ENCODE assay signal across 34 mouse cellular contexts in the genomic region with DNA sequence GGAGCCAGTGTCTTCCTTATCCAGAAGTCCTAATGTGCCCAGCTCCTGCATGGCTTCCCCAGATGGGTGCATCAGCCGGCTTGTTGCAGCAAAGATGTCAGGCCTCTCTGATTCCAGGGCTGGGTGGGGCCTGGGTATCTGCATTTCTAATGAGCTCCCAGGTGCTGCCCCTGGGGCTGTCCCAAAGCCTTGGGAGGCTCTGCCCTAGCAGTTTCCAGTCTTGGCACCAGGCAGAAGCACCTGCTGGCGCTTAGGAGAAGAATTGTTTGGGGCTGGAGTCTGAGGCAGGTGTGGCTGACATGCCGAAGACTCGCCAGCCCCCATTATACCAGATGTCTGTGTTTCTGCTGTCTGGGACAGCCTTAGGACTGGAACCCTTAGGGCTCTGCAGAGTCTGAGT. TPM values are rescaled to one million over a fixed set of nuclear protein-coding genes. Genes with fewer than 3 reads are reported as not detected.
DNase-seq lines count a peak whose midpoint lies in the region; ATAC-seq and TF ChIP-seq lines count a peak whose summit lies in the region.
"Had no signal": no experiment of that assay in that cellular context is flagged by ENCODE, and none has a peak within 500 bp of the region (broad histone marks: within the 10 kb centered on the region; RNA-seq: fewer than 3 reads in every experiment).

No protein-coding gene starts in this region.

- H3K4me3 ChIP-seq in heart, embryonic 10.5 days = no peak overlapping the region
- H3K4me3 ChIP-seq in heart, embryonic 12.5 days = no peak overlapping the region
- H3K4me3 ChIP-seq in liver, embryonic 11.5 days (ENCODE audit: low read depth, low read length) = no peak overlapping the region
- H3K4me3 ChIP-seq in liver, postnatal 0 days (ENCODE audit: low read depth, low read length) = no peak overlapping the region
- H3K4me3 ChIP-seq in liver, embryonic 13.5 days (replicated peaks) = no peak overlapping the region
- H3K4me3 ChIP-seq in kidney, embryonic 16.5 days (ENCODE audit: low read length) = no peak overlapping the region
- H3K4me3 ChIP-seq: embryonic facial prominence, embryonic 10.5 days; embryonic facial prominence, embryonic 13.5 days; erythroblast, embryonic 14.5 days; forebrain, embryonic 13.5 days; gastrocnemius, adult 2 months; hindbrain, embryonic 12.5 days; hindbrain, embryonic 15.5 days had no signal

- no peak overlapping the region for H3K9ac ChIP-seq in heart, embryonic 12.5 days
- no peak overlapping the region for H3K9ac ChIP-seq in liver, embryonic 11.5 days (ENCODE audit: low read depth, low read length)
- H3K9ac ChIP-seq in liver, postnatal 0 days (replicated peaks) = no peak overlapping the region
- H3K9ac ChIP-seq in liver, embryonic 13.5 days = no peak overlapping the region
- H3K9ac ChIP-seq in kidney, embryonic 16.5 days (replicated peaks; ENCODE audit: low read length) = no peak overlapping the region
- H3K9ac ChIP-seq: embryonic facial prominence, embryonic 13.5 days; forebrain, embryonic 13.5 days; hindbrain, embryonic 12.5 days; hindbrain, embryonic 15.5 days had no signal

- H3K9me3 ChIP-seq in heart, embryonic 10.5 days = no peaks in the 10 kb centered on the region
- H3K9me3 ChIP-seq in heart, embryonic 12.5 days (replicated peaks) = no peaks in the 10 kb centered on the region; the same call in 1 of the 2 replicates
- H3K9me3 ChIP-seq in liver, embryonic 11.5 days (ENCODE audit: control insufficient read depth, low read length) = no peaks in the 10 kb centered on the region
- no peaks in the 10 kb centered on the region for H3K9me3 ChIP-seq in liver, postnatal 0 days (ENCODE audit: low read length)
- H3K9me3 ChIP-seq in liver, embryonic 13.5 days (replicated peaks) = no peaks in the 10 kb centered on the region
- no peaks in the 10 kb centered on the region for H3K9me3 ChIP-seq in kidney, embryonic 16.5 days (ENCODE audit: low read length)
- H3K9me3 ChIP-seq: embryonic facial prominence, embryonic 10.5 days; embryonic facial prominence, embryonic 13.5 days; forebrain, embryonic 13.5 days; hindbrain, embryonic 12.5 days; hindbrain, embryonic 15.5 days had no signal

- WGBS in heart, embryonic 10.5 days = 77% methylated on average over 4 of the region's 4 CpGs
- WGBS in heart, embryonic 12.5 days = 76% methylated on average over 4 of the region's 4 CpGs
- WGBS in liver, embryonic 11.5 days = 75% methylated on average over 4 of the region's 4 CpGs
- 83% methylated on average over 4 of the region's 4 CpGs for WGBS in liver, postnatal 0 days (ENCODE audit: insufficient replicate concordance)
- WGBS in liver, embryonic 13.5 days (ENCODE audit: insufficient replicate concordance) = 70% methylated on average over 4 of the region's 4 CpGs
- 78% methylated on average over 4 of the region's 4 CpGs for WGBS in kidney, embryonic 16.5 days

- peaks cover 27% of the 10 kb centered on the region for H3K27me3 ChIP-seq in heart, embryonic 10.5 days (ENCODE audit: insufficient read depth, poor library complexity, severe bottlenecking)
- H3K27me3 ChIP-seq in heart, embryonic 12.5 days (replicated peaks) = peaks cover 23% of the 10 kb centered on the region
- peaks cover 14% of the 10 kb centered on the region for H3K27me3 ChIP-seq in liver, embryonic 11.5 days (replicated peaks; ENCODE audit: control insufficient read depth, insufficient read depth, low read length)
- H3K27me3 ChIP-seq in liver, postnatal 0 days (ENCODE audit: insufficient read depth, low read length) = no peaks in the 10 kb centered on the region
- peaks cover 21% of the 10 kb centered on the region for H3K27me3 ChIP-seq in liver, embryonic 13.5 days
- H3K27me3 ChIP-seq in kidney, embryonic 16.5 days (ENCODE audit: insufficient read depth, low read length) = no peaks in the 10 kb centered on the region

- no peaks in the 10 kb centered on the region for H3K4me1 ChIP-seq in heart, embryonic 10.5 days
- no peaks in the 10 kb centered on the region for H3K4me1 ChIP-seq in heart, embryonic 12.5 days (replicated peaks)
- peaks cover 6% of the 10 kb centered on the region for H3K4me1 ChIP-seq in liver, embryonic 11.5 days (replicated peaks; ENCODE audit: control insufficient read depth, insufficient read depth, low read length)
- H3K4me1 ChIP-seq in liver, postnatal 0 days (ENCODE audit: insufficient read depth) = no peaks in the 10 kb centered on the region
- H3K4me1 ChIP-seq in liver, embryonic 13.5 days (replicated peaks) = peaks cover 26% of the 10 kb centered on the region
- no peaks in the 10 kb centered on the region for H3K4me1 ChIP-seq in kidney, embryonic 16.5 days (ENCODE audit: insufficient read depth, low read length)
- H3K4me1 ChIP-seq: forebrain, embryonic 13.5 days; hindbrain, embryonic 12.5 days; hindbrain, embryonic 15.5 days had no signal

- no peak for DNase-seq in heart, embryonic 10.5 days (ENCODE audit: low spot score)
- no peak for DNase-seq in liver, embryonic 11.5 days (ENCODE audit: low spot score)
- no peak for DNase-seq in liver, postnatal 0 days
- peak; percentile 59 for DNase-seq in A20 (ENCODE audit: low read depth, low spot score)
- peak; percentile 7 for DNase-seq in liver, embryonic 13.5 days
- DNase-seq: adrenal gland, adult 8-10 months; adrenal gland, postnatal 25 days; cerebellum, adult 11-12 months; cerebellum, adult 8-10 months; cerebellum, postnatal 10 days; cerebellum, postnatal 36 days; embryo, embryonic 11 days; gastrocnemius, adult 2 months; gastrocnemius, postnatal 14 days; heart, adult 11 months; heart, postnatal 36 days had no signal

- no peak for ATAC-seq in heart, embryonic 12.5 days (ENCODE audit: insufficient number of reproducible peaks, low FRiP score)
- no peak for ATAC-seq in liver, embryonic 11.5 days (replicated peaks; ENCODE audit: low FRiP score)
- no peak for ATAC-seq in liver, postnatal 0 days
- ATAC-seq in liver, embryonic 13.5 days (ENCODE audit: low read depth) = no peak
- no peak for ATAC-seq in kidney, embryonic 16.5 days (ENCODE audit: low FRiP score, low TSS enrichment)
- ATAC-seq: activated CD4-positive, CD25-positive, alpha-beta regulatory T cell, adult 4 months; CD4-positive, CD25-positive, alpha-beta regulatory T cell, adult 4 months; forebrain, embryonic 13.5 days; forebrain, embryonic 16.5 days had no signal

- TF ChIP-seq CTCF in liver, postnatal 0 days (IDR thresholded peaks at IDR 0.05; ENCODE audit: low read depth) = no peak

- no peak for TF ChIP-seq EP300 in liver, postnatal 0 days (IDR thresholded peaks at IDR 0.05; ENCODE audit: low read depth)

- H3K27ac ChIP-seq in heart, embryonic 10.5 days = 0 out of 2 replicates have a peak overlapping the region, but pooled peaks have one; percentile 3
- no peak overlapping the region for H3K27ac ChIP-seq in heart, embryonic 12.5 days (ENCODE audit: poor library complexity, severe bottlenecking)
- peak overlapping the region; percentile 54 for H3K27ac ChIP-seq in liver, embryonic 11.5 days (ENCODE audit: low read depth, low read length)
- H3K27ac ChIP-seq in liver, postnatal 0 days (ENCODE audit: low read depth) = no peak overlapping the region
- H3K27ac ChIP-seq in liver, embryonic 13.5 days = no peak overlapping the region
- no peak overlapping the region for H3K27ac ChIP-seq in kidney, embryonic 16.5 days (ENCODE audit: low read length)
- H3K27ac ChIP-seq: embryonic facial prominence, embryonic 10.5 days; embryonic facial prominence, embryonic 13.5 days; forebrain, embryonic 13.5 days; gastrocnemius, adult 2 months; hindbrain, embryonic 12.5 days; hindbrain, embryonic 15.5 days had no signal

- no peaks in the 10 kb centered on the region for H3K36me3 ChIP-seq in heart, embryonic 10.5 days
- no peaks in the 10 kb centered on the region for H3K36me3 ChIP-seq in heart, embryonic 12.5 days
- no peaks in the 10 kb centered on the region for H3K36me3 ChIP-seq in liver, embryonic 11.5 days (ENCODE audit: control insufficient read depth, insufficient read depth, low read length)
- no peaks in the 10 kb centered on the region for H3K36me3 ChIP-seq in liver, postnatal 0 days (replicated peaks; ENCODE audit: insufficient read depth, low read length)
- no peaks in the 10 kb centered on the region for H3K36me3 ChIP-seq in liver, embryonic 13.5 days
- H3K36me3 ChIP-seq in kidney, embryonic 16.5 days (ENCODE audit: insufficient read depth, low read length) = no peaks in the 10 kb centered on the region
- H3K36me3 ChIP-seq: embryonic facial prominence, embryonic 10.5 days; embryonic facial prominence, embryonic 13.5 days; hindbrain, embryonic 12.5 days; hindbrain, embryonic 15.5 days had no signal

- H3K4me2 ChIP-seq in heart, embryonic 12.5 days = no peak overlapping the region
- H3K4me2 ChIP-seq in liver, embryonic 11.5 days = no peak overlapping the region
- no peak overlapping the region for H3K4me2 ChIP-seq in liver, postnatal 0 days (ENCODE audit: low read depth, low read length)
- no peak overlapping the region for H3K4me2 ChIP-seq in liver, embryonic 13.5 days
- H3K4me2 ChIP-seq in kidney, embryonic 16.5 days (replicated peaks; ENCODE audit: low read depth, low read length) = no peak overlapping the region
- H3K4me2 ChIP-seq: embryonic facial prominence, embryonic 13.5 days; forebrain, embryonic 13.5 days; hindbrain, embryonic 12.5 days; hindbrain, embryonic 15.5 days had no signal

RNA-seq across cellular contexts. Expression of a gene that starts 15.7 kb away (rescaled TPM):
- 0.14 and 0.38 TPM in 2 replicates for polyA plus RNA-seq in heart, embryonic 10.5 days (2016; fragmentation: Nextera tagmentation; extraction: Ambion mirVana)
- not detected in 2 replicates for polyA plus RNA-seq in heart, embryonic 12.5 days (2016; fragmentation: Nextera tagmentation; extraction: Ambion mirVana)
- polyA plus RNA-seq in liver, embryonic 11.5 days (2014; fragmentation: Nextera tagmentation; extraction: Ambion mirVana) = 0.16 TPM in 1 of 2 replicates, not detected in the other
- polyA plus RNA-seq in liver, postnatal 0 days (2015; fragmentation: Nextera tagmentation; extraction: Ambion mirVana) = 0.06 TPM in 1 of 2 replicates, not detected in the other
- polyA plus RNA-seq in liver, embryonic 13.5 days (2015; fragmentation: Nextera tagmentation; extraction: Ambion mirVana) = 0.07 and 0.10 TPM in 2 replicates
- 0.26 and 0.71 TPM in 2 replicates for polyA plus RNA-seq in kidney, embryonic 16.5 days (2015; fragmentation: Nextera tagmentation; extraction: Ambion mirVana)
- polyA plus RNA-seq: C2C12; erythroblast, embryonic 14.5 days; heart, postnatal 0 days had no signal

RNA-seq across cellular contexts. Expression of a gene that starts 19.8 kb away (rescaled TPM):
- polyA plus RNA-seq in heart, embryonic 10.5 days (2016; fragmentation: Nextera tagmentation; extraction: Ambion mirVana) = not detected in 2 replicates
- not detected in 2 replicates for polyA plus RNA-seq in heart, embryonic 12.5 days (2016; fragmentation: Nextera tagmentation; extraction: Ambion mirVana)
- polyA plus RNA-seq in liver, embryonic 11.5 days (2014; fragmentation: Nextera tagmentation; extraction: Ambion mirVana) = not detected in 2 replicates
- polyA plus RNA-seq in liver, postnatal 0 days (2015; fragmentation: Nextera tagmentation; extraction: Ambion mirVana) = not detected in 2 replicates
- polyA plus RNA-seq in liver, embryonic 13.5 days (2015; fragmentation: Nextera tagmentation; extraction: Ambion mirVana) = not detected in 2 replicates
- polyA plus RNA-seq in kidney, embryonic 16.5 days (2015; fragmentation: Nextera tagmentation; extraction: Ambion mirVana) = not detected in 2 replicates
- polyA plus RNA-seq: activated CD4-positive, CD25-positive, alpha-beta regulatory T cell, adult 4 months; brain, embryonic 14.5 days; C2C12; CD4-positive, CD25-positive, alpha-beta regulatory T cell, adult 4 months; cortical plate, adult 2 months; embryonic facial prominence, embryonic 10.5 days; embryonic facial prominence, embryonic 13.5 days; erythroblast, embryonic 14.5 days; forebrain, embryonic 13.5 days; forebrain, embryonic 16.5 days; frontal cortex, adult 2 months; heart, embryonic 14.5 days; heart, postnatal 0 days; hindbrain, embryonic 12.5 days; hindbrain, embryonic 15.5 days; intestine, embryonic 14.5 days had no signal

RNA-seq across cellular contexts. Expression of a gene that starts 26.3 kb away (rescaled TPM):
- polyA plus RNA-seq in heart, embryonic 10.5 days (2016; fragmentation: Nextera tagmentation; extraction: Ambion mirVana) = not detected in 2 replicates
- polyA plus RNA-seq in heart, embryonic 12.5 days (2016; fragmentation: Nextera tagmentation; extraction: Ambion mirVana) = not detected in 2 replicates
- polyA plus RNA-seq in liver, embryonic 11.5 days (2014; fragmentation: Nextera tagmentation; extraction: Ambion mirVana) = not detected in 2 replicates
- polyA plus RNA-seq in liver, postnatal 0 days (2015; fragmentation: Nextera tagmentation; extraction: Ambion mirVana) = not detected in 2 replicates
- polyA plus RNA-seq in liver, embryonic 13.5 days (2015; fragmentation: Nextera tagmentation; extraction: Ambion mirVana) = not detected in 2 replicates
- not detected in 2 replicates for polyA plus RNA-seq in kidney, embryonic 16.5 days (2015; fragmentation: Nextera tagmentation; extraction: Ambion mirVana)
- polyA plus RNA-seq: activated CD4-positive, CD25-positive, alpha-beta regulatory T cell, adult 4 months; brain, embryonic 14.5 days; C2C12; CD4-positive, CD25-positive, alpha-beta regulatory T cell, adult 4 months; cortical plate, adult 2 months; embryonic facial prominence, embryonic 10.5 days; embryonic facial prominence, embryonic 13.5 days; erythroblast, embryonic 14.5 days; forebrain, embryonic 13.5 days; forebrain, embryonic 16.5 days; frontal cortex, adult 2 months; heart, embryonic 14.5 days; heart, postnatal 0 days; hindbrain, embryonic 12.5 days; hindbrain, embryonic 15.5 days; intestine, embryonic 14.5 days had no signal

RNA-seq across cellular contexts. Expression of a gene that starts 35.7 kb away (rescaled TPM):
- polyA plus RNA-seq in heart, embryonic 10.5 days (2016; fragmentation: Nextera tagmentation; extraction: Ambion mirVana) = not detected in 2 replicates
- polyA plus RNA-seq in heart, embryonic 12.5 days (2016; fragmentation: Nextera tagmentation; extraction: Ambion mirVana) = not detected in 2 replicates
- not detected in 2 replicates for polyA plus RNA-seq in liver, embryonic 11.5 days (2014; fragmentation: Nextera tagmentation; extraction: Ambion mirVana)
- not detected in 2 replicates for polyA plus RNA-seq in liver, postnatal 0 days (2015; fragmentation: Nextera tagmentation; extraction: Ambion mirVana)
- not detected in 2 replicates for polyA plus RNA-seq in liver, embryonic 13.5 days (2015; fragmentation: Nextera tagmentation; extraction: Ambion mirVana)
- not detected in 2 replicates for polyA plus RNA-seq in kidney, embryonic 16.5 days (2015; fragmentation: Nextera tagmentation; extraction: Ambion mirVana)
- polyA plus RNA-seq: activated CD4-positive, CD25-positive, alpha-beta regulatory T cell, adult 4 months; brain, embryonic 14.5 days; C2C12; CD4-positive, CD25-positive, alpha-beta regulatory T cell, adult 4 months; cortical plate, adult 2 months; embryonic facial prominence, embryonic 10.5 days; embryonic facial prominence, embryonic 13.5 days; erythroblast, embryonic 14.5 days; forebrain, embryonic 13.5 days; forebrain, embryonic 16.5 days; frontal cortex, adult 2 months; heart, embryonic 14.5 days; heart, postnatal 0 days; hindbrain, embryonic 12.5 days; hindbrain, embryonic 15.5 days; intestine, embryonic 14.5 days had no signal

RNA-seq across cellular contexts. Expression of a gene that starts 40.5 kb away (rescaled TPM):
- polyA plus RNA-seq in heart, embryonic 10.5 days (2016; fragmentation: Nextera tagmentation; extraction: Ambion mirVana) = not detected in 2 replicates
- not detected in 2 replicates for polyA plus RNA-seq in heart, embryonic 12.5 days (2016; fragmentation: Nextera tagmentation; extraction: Ambion mirVana)
- polyA plus RNA-seq in liver, embryonic 11.5 days (2014; fragmentation: Nextera tagmentation; extraction: Ambion mirVana) = not detected in 2 replicates
- not detected in 2 replicates for polyA plus RNA-seq in liver, postnatal 0 days (2015; fragmentation: Nextera tagmentation; extraction: Ambion mirVana)
- not detected in 2 replicates for polyA plus RNA-seq in liver, embryonic 13.5 days (2015; fragmentation: Nextera tagmentation; extraction: Ambion mirVana)
- not detected in 2 replicates for polyA plus RNA-seq in kidney, embryonic 16.5 days (2015; fragmentation: Nextera tagmentation; extraction: Ambion mirVana)
- polyA plus RNA-seq: activated CD4-positive, CD25-positive, alpha-beta regulatory T cell, adult 4 months; brain, embryonic 14.5 days; C2C12; CD4-positive, CD25-positive, alpha-beta regulatory T cell, adult 4 months; cortical plate, adult 2 months; embryonic facial prominence, embryonic 10.5 days; erythroblast, embryonic 14.5 days; forebrain, embryonic 13.5 days; forebrain, embryonic 16.5 days; frontal cortex, adult 2 months; heart, embryonic 14.5 days; heart, postnatal 0 days; hindbrain, embryonic 12.5 days; hindbrain, embryonic 15.5 days; intestine, embryonic 14.5 days had no signal

Comparison
In these comparisons a context has a peak if more than half of its experiments do, and no peak if none do; other contexts are left out.
1. DNase-seq: peak in A20 (single experiment) and liver, embryonic 13.5 days (single experiment); none in heart, embryonic 10.5 days (single experiment), liver, embryonic 11.5 days (single experiment) and liver, postnatal 0 days (single experiment).
2. H3K27ac ChIP-seq: peak in heart, embryonic 10.5 days (single experiment) and liver, embryonic 11.5 days (single experiment); none in heart, embryonic 12.5 days (single experiment), liver, postnatal 0 days (single experiment), liver, embryonic 13.5 days (single experiment) and kidney, embryonic 16.5 days (single experiment).